Mouse (Mus musculus) ovary, postnatal 10 days (tissue): ENCODE data around the gene Jtb.

ENCODE experiments used
- DNase-seq: peaks from one replicate; pipeline ENCODE4 v3.0.0; 2022; ENCODE audit warnings: low spot score

Jtb gene

DNA sequence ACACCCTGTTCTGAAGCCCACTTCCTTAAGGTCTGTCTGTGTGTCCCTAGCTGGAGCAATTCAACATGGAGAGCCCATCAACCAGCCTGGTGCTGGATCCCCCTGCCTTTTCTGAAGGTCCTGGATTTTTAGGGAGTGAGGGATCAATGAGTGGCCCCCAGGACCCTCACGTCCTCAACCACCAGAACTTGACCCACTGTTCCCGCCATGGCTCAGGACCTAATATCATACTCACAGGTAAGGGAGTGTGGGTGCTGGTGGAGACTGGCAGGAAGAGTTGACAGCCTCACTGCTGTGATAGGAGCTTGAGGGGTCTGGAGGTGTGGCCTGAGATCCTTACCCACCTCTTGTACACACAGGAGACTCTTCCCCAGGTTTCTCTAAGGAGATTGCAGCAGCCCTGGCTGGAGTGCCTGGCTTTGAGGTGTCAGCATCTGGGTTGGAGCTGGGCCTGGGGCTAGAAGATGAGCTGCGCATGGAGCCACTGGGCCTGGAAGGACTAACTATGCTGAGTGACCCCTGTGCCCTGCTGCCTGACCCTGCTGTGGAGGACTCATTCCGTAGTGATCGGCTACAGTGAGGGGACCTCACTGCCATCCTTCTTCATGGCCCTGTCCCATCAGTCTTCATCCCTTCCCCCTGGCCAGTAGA is 31.8 kb downstream of the Jtb start:
- DNase-seq = no peak

- no peak for DNase-seq
These were observed 33.3 kb downstream of the Jtb start for GRCm38 (mm10) chr3:90264687-90265033.

DNA sequence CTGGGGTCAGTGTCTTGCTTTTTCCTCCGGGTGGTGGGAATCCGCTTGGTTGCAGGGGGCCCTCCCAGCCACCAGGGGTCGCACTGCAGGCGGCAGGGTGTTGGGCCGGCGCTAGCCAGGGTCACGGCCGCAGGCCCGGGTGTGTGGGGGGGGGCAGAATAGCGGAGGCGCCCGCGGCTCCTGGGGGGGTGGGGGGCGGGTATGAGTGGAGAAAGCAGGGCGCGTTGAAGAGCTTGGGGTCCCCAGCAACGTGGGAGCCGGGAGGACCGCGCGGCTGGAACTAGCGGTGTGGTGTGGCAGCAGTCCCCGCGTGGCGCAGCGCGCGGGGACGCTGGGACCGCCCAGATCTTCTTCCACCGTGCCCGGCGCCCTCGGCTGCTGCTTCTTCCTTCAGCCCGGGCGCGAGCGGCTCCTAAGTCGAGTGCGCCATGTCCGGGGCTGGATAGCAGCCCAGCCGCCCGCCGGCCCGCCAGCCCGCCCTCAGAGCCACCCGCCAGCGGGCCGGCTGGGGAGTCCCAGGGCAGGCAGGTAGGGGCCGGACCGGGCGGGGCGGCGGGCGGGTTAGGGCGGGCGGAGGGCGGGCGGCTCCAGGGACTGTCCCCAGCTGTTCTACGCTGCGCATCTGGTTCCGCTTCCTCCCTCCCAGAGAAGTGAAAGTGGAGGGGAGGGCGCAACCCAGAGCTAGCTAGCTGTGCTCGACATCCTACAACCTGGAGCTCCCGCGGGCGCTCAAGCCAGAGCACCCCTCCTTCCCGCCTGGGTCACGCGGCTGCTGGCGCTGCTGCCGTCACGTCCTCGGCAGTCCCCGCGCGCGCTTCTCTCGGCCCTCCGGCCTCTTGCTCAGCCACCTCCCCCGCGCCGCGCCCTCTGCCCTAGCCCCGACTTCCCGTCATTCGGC is 33.9 kb downstream of the Jtb start, which contains the start of gene Dennd4b:
Gene Dennd4b, plus strand, starts transcription at position 152 of the 898 bp plus-strand sequence.
- peak; percentile 93 for DNase-seq

DNA sequence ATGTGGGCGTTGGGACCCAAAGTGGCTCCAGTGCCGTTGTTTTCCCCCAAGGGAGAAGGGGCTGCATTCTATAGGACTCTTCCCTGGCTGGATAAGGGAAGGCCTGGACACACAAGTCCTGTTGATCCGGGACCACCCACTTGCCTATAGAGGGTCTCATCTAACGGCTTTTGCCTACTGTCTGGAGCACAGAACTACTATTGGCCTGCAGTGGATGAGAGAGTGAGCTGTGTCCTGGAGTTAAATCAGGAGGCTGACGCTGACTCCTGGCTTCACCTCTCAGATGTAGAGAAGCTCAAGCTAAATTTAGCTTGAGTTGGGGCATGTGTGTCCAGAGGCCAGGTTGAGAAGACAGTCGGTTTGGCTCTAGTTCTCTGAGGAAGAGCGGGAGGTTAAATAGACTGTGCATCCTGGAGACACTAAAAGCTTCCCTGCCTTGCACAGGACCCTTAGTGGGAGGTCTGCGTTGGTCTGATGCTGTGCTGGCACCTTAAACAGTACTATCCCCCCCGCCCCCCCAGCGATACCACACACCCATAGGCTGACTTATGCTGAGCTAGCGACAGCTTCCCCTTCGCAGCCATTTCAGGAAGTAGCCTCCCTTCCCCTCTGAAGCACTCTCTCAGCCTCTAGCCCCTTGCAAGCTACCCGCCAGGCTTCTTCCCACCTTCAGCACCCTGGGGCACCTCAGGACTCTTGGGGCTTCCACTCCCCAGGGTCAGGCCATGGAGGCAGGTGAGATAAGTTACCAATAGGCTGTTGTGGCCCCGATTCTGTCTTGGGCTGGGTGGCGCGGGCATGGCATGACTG is 34.7 kb downstream of the Jtb start:
- no peak for DNase-seq

DNA sequence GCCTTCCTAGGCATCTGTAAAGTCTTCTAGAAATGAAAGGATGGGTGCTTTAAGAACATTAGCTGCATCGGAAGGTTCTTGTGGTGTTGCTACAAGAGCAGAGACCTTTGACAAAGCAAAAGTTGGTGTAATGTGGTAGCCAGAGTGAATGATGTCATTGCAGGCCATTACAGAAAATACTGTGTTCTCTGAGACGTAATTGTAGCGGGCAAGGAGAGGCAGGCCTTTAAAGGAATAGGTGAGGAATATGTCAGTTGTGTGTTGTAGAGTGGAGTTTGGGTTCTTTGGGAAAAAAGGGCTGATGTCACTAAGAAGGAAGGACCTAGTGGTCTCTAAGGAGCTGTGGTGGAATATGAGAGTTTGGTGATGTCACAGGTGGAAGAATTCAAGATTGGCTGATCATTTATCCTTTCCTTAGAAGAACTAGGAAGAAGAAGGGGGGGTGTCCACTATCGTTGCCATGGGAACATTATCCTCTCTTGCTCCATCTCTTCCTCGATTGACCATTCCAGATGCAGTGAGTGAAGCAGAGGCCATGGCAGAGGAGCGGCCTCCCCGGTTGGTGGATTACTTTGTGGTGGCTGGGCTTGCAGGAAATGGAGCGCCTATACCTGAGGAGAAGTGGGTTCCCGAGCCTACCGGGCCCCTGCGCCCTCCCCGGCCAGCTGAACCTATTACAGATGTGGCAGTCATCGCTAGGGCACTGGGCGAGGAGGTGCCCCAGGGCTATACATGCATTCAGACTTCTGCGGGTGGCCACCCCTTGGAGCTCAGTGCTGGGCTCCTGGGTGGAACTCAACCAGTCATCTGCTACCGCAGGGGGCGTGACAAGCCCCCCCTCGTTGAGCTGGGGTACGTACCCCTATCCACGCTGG is 35.7 kb downstream of the Jtb start:
- DNase-seq = no peak

GRCm38 (mm10) chr3:90268190-90268589 is 36.8 kb downstream of the Jtb start:
- no peak for DNase-seq

DNA sequence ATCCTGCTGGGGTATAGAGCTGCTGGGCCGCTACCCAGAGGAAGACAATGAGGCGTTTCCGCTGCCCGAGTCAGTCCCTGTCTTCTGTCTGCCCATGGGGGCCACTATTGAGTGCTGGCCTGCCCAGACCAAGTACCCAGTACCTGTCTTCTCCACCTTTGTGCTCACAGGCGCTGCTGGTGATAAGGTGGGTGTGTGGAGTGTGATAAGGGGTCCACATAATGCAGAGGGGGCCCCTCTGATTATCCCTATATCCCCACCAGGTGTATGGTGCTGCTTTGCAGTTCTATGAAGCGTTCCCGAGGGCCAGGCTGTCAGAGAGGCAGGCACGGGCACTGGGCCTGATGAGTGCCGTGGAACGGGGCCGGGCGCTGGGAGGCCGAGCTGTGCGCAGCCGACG is 37.6 kb downstream of the Jtb start:
- no peak for DNase-seq

- no peak for DNase-seq
These were observed 39.4 kb downstream of the Jtb start for GRCm38 (mm10) chr3:90270784-90271183.

DNA sequence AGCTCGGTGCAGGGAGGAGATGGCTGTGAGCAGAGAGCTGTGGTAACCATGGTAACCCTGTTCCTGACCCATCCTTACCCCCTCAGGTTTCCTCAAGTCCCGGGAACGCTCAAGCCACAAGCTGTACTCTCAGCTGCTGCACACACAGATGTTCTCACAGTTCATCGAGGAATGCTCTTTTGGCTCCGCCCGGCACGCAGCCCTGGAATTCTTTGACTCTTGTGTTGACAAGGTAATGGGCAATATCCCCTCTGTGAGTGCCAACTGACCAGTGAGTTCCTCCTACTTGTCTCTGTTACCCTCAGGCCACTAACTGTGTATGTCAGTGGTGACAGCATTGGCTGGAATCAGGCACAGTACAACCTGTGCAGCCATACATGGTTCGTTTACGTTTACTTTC is 40.8 kb downstream of the Jtb start:
- no peak for DNase-seq

- no peak for DNase-seq
These were observed 42.5 kb downstream of the Jtb start for GRCm38 (mm10) chr3:90273855-90274254.

DNA sequence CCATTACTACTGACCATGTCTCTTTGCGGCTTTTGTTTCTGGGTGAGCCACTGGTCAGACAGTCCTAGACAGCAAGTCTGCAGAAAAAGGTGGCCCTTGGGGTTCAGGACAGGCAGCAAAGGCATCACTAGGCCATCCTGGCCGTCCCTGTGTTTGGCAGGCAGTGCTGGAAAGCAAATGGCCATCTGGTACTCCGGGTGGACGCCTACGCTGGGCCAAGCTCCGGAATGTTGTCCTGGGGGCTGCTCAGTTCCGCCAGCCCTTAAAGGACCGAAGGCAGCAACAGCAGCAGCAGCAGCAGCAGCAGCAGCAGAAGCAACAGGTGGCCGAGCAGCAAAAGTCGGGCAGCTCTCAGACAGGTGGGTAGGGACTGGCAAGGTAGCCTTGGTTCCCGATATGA is 43.9 kb downstream of the Jtb start:
- DNase-seq = no peak

GRCm38 (mm10) chr3:90276858-90277257 is 45.5 kb downstream of the Jtb start:
- no peak for DNase-seq

DNA sequence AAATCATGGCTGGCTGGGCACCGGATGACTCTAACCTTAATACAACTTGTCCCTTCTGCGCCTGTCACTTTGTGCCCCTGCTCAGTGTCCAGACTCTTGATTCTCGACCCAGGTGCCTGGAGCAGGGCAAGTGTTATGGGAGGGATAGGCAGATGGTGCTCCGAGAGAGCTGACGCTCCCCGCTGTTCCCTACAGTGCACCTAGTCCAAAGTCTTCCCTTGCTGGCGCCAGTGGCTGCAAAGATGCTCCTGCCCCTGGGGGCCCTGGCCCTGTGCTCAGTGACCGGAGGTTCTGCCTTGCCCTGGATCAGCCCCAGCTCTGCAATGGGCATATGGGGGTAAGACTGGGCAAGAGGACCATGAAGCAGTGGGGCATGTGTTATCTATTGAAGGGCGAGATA is 46.4 kb downstream of the Jtb start:
- DNase-seq = no peak

GRCm38 (mm10) chr3:90278211-90278610 is 46.8 kb downstream of the Jtb start:
- DNase-seq = no peak

DNA sequence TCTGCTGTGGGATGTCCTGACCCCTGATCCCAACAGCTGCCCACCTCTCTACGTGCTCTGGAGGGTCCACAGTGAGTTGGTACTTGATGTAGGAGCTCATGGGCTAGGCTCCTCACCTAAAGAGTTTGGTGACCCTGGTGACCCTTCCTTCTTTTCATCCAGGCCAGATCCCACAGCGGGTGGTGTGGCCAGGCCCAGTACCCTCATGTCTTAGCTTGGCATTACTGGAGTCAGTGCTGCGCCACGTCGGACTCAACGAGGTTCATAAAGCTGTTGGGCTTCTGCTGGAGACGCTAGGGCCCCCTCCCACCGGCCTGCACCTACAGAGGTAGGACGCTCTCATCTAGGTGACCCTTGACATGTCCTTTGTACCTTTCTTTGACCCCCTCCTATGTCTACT is 47.8 kb downstream of the Jtb start:
- DNase-seq = no peak

- no peak for DNase-seq
These were observed 48.3 kb downstream of the Jtb start for GRCm38 (mm10) chr3:90279743-90280142.

- no peak for DNase-seq
These were observed 49.3 kb downstream of the Jtb start for GRCm38 (mm10) chr3:90280708-90281107.

DNA sequence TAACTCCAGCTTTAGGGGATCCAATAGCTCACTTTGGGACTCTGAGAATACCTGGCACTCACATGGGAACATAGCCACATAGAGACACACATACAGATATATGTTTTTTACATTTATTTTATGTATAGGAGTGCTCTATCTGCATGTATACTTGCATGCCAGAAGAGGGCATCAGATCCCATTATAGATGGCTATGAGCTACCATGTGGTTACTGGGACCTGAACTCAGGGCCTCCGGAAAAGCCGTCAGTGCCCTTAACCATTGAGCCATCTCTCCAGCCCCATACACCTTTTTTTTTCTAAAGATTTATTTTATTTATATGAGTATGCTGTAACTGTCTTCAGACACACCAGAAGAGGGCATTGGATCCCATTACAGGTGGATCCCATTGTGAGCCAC is 52.8 kb downstream of the Jtb start:
- no peak for DNase-seq
